Mouse (Mus musculus) activated CD4-positive, CD25-positive, alpha-beta regulatory T cell, adult 4 months (primary cell): ENCODE data around the gene Itgae. TPM values are rescaled to one million over a fixed set of nuclear protein-coding genes. Genes with fewer than 3 reads are reported as not detected.

ENCODE experiments used
- ATAC-seq: one replicate; pipeline ENCODE4 v1.8.0; 2017
- polyA plus RNA-seq, 2 experiments: library from polyadenylated mRNA; unstranded; fragments of 100-300 nt; shearing (Covaris generic); gene quantifications; one replicate each; pipeline ENCODE4 v1.2.1; 2017

Itgae gene
- polyA plus RNA-seq, 2 experiments from 2014 or later, result 94.7 to 118 TPM

DNA sequence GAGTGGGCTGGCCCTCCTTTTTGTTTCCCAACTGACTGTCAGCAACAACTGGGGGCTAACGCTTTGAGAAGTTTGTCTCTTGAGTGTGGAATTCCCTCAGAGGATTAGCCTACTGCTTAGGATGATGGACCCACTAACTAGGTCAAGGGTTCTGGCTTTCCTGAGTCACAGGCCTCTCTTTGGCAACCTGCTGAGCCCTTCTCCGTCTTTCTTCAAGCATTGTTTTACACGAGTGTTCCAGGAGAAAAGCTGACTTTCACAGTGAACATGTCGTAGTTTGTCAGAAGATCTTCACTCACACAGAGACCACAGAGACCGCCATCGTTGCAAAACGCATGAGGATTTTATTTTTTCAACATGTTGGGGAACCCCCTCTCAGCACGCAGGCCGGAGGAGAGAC, 57.8 kb downstream of the Itgae start:
- no peak for ATAC-seq

DNA sequence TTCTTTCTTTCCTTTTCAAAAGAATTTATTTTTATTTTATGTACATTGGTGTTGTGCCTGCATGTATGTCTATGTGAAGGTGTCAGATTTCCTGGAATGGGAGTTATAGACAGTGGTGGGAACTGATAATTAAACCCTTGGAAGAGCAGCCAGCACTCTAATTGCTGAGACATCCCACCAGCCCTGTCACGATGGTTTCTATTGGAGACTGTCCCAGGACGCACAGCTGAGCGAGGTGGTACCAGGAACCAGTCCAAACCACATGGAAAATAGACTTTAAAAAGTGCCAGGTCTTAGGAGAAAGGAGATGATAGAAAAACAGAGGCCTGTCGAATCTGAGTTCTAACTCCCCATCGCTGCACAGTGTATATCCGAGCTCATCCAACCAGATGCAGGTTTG, 64.7 kb downstream of the Itgae start:
- ATAC-seq, result no peak

DNA sequence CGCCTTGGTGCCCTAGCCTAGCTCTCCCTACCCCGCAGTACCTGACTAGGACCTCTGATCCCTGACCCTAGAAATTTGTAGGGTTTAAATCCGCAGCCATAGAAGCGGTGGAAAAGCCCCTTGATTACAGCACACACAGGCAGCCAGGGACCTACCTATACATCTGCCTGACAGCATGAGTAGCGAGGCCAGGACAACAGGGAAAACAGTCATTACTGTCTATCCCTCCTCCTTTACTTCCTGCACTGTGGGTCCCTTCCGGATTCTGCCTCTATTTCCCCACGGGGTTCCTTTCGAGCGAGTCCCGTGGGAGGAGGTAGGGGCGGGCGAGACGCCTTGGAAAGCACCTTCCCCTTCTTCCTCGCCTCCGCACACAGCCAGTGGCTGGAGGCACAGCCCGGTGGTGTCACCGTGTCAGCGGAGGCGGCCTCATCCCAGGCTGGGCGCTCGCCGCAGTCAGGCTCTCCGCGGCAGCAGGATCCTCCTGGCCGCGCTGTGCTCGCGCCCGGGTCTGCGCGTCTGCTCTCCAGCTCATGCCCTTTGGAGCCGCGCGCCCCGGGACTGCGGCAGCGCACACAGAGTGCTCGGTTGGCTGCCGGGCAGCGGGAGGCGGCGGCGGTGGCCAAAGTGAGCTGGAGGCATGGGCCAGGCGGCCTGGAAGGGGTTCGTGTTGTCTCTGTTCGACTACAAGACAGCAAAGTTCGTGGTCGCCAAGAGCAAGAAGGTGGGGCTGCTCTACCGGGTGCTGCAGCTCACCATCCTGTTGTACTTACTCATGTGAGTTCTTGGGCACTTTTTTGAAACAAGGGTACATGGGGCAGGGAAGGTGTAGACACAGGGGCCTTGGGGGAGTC, 69.8 kb downstream of the Itgae start, which contains the start of gene P2rx5:
P2rx5 (plus strand) TSS at position 465 of the 854 bp plus-strand sequence.
- ATAC-seq, result no peak

- no peak for ATAC-seq
Observed at GRCm38 (mm10) chr11:73160811-73161200, 70.4 kb downstream of the Itgae start.

- no peak for ATAC-seq
Observed at GRCm38 (mm10) chr11:73161616-73162015, 71.2 kb downstream of the Itgae start.

GRCm38 (mm10) chr11:73162284-73162683, 71.9 kb downstream of the Itgae start:
- ATAC-seq, result no peak

- ATAC-seq, result no peak
Observed at GRCm38 (mm10) chr11:73168071-73168470, 77.7 kb downstream of the Itgae start.

DNA sequence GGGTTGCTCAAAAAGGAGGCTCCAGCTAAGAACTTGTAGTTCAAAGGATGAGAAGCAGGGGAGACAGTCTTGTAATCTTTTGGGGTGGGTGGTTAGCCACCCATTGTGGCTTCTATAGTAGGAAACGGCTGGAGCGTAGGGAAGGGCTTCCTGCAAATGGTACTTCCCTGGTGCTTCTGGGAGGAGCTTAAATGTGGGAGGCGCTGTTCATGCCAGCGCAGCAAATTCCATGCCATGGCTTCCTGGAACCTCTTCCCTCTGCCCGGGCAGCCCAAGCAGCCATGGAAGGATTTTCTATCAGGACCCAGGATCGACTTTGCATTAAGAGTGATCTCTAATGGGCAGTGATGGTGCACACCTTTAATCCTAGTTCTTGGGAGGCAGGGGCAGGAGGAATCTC, 78.2 kb downstream of the Itgae start:
- no peak for ATAC-seq

DNA sequence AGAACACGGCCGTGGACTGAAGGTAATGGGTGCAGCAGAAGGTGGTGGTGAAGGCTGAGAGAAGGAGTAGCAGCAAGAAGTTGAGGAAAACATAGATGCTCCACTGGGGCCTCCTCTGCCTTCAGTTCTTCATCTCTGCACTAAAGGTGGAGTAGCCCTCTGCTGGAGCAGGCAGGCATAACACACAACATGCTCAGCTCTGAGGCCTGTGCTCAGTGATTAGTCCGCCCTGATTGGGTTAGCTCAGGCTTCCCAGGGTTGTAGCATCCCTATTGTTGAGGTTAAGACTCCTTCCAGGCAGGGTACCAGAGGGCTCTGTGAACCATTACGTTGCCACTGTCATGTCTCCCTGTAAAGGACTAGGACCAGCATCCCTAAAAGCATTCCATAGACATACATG, 78.8 kb downstream of the Itgae start:
- ATAC-seq, result peak; percentile 68

GRCm38 (mm10) chr11:73172186-73172585, 81.8 kb downstream of the Itgae start:
- ATAC-seq, result no peak

DNA sequence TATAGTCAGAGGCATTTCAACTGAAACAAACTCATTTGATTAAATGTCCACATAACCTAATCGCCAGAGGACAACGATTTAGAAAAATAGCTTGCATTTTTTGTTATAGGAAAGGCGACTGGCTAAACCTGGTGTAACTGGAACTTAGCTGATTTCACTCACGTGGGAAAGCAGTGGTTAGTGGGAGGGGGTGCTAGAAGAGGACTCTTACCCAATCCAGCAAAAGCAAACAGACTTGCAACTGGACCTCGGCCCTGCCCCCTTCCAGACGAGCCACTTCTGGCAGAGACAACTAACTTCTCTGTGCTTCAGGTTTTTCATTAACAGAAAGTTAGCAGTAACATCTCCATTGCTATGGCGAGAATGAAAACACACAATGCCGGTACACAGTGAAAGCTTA, 85.2 kb downstream of the Itgae start:
- ATAC-seq, result no peak

GRCm38 (mm10) chr11:73176186-73176585, 85.8 kb downstream of the Itgae start:
- no peak for ATAC-seq

DNA sequence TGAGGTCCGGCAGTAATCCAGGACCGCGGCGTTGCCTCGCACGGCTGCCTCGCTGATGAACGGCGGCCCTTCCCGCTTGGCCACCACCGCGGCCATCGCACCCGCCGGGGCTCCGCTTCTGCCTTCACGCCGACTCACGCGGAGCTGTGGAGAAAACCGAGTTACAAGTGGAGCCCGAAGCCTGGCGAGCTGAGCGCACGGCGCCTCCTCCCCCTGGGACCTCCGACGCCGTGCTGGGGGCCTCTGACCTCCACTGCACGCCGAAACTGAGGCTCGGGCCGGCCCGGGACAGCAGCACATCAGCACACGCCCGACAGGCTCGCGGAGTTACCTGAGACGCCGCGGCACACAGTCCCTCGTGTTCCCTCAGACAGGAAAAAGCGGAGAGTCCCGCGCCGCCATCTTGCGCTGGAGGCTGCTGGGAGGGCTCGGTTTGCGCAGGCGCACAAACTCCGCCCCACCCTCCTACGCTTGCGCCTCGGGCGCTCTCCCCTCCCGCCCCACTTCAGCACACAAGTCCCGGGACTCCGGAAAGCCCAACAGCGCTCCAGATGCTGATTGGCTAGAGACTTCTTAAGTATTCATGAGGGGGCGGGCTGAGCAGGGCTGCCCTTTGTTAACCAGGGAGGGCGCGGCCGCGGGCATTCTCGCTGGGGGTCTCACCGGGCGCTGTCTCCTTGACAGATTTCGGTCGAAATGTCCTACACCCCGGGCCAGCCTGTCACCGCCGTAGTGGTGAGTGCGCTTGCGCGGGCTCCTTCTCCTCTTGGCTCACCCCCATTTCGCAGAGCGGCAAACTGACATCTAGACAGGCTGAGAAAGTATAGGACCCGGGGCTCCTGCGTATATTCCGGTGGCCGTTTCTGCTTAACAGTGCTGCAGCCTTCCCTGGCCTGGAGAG, 86.5 kb downstream of the Itgae start, which contains the start of the genes Emc6 and Tax1bp3:
Emc6 (minus strand) TSS at position 430 of the 901 bp plus-strand sequence.
Tax1bp3 (plus strand) TSS at position 476 of the 901 bp plus-strand sequence.
- ATAC-seq, result peak; percentile 97

- peak; percentile 3 for ATAC-seq
Observed at GRCm38 (mm10) chr11:73177509-73177875, 87.1 kb downstream of the Itgae start.

GRCm38 (mm10) chr11:73177895-73178294, 87.5 kb downstream of the Itgae start:
- ATAC-seq, result no peak

- ATAC-seq, result no peak
Observed at GRCm38 (mm10) chr11:73185872-73186615, 95.7 kb downstream of the Itgae start.

- no peak for ATAC-seq
Observed at GRCm38 (mm10) chr11:73187231-73187630, 96.8 kb downstream of the Itgae start.

DNA sequence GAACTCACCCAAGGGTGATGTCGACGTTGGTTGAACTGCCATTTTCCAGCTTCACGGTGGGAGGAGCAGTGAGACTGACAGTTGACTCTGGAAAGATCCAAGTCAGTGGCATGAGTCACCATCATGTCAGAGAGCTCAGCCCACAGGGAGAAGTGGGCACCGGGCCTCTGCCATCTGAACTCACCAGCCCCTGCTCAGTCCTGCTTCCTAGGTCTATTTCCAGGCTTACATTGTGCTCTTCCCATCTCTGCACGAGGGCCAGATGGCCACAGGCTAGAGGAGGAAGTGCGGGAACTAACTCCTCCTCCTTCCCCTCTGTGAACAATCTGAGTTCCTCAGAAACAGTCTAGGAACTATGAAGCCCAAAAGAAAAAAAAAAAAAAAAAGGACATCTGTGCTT, 102.7 kb downstream of the Itgae start:
- ATAC-seq, result no peak

DNA sequence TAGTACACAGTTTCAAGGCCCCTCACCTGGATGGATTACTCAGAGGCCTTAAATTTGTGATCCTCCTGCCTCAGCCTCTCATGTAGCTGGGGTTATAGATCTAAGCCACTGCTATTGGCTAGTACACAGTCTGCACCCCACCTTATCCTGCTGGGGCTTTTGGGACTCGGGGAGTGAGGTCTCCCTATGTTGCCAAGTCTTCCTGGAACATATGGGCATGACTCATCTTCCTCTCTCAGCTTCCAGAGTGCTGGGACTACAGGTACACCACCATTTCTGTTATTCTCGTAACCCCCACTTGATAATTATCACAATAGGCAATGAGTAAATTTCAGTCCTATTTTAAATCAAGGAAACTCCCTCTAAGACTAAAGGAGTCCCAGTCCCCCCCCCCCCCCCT, 104.1 kb downstream of the Itgae start:
- ATAC-seq, result no peak
